Mouse (Mus musculus): ENCODE results near the gene Mms22l. TPM values are rescaled to one million over a fixed set of nuclear protein-coding genes. Genes with fewer than 3 reads are reported as not detected.
"Not testable (repeated sequence)": the region's sequence is repeated elsewhere in the genome, so short reads cannot be mapped to it uniquely, and the experiment has no call there.

The Mms22l gene
- 7.4 and 9.9 TPM in 2 replicates for polyA plus RNA-seq (2015; fragmentation: Nextera tagmentation; extraction: Ambion mirVana)

GRCm38 (mm10) chr4:24496116-24496952 lies at the start of gene Mms22l:
Mms22l (plus strand) TSS chr4:24496451.
- H3K36me3 ChIP-seq: 0 out of 2 replicates have a peak, but pooled peaks cover 2% of the 10 kb centered on the region
- H3K4me2 ChIP-seq: peak within 1 kb of the TSS; percentile 84
- H3K27me3 ChIP-seq: no peaks in the 10 kb centered on the region
- H3K9me3 ChIP-seq: 0 out of 2 replicates have a peak, but pooled peaks cover 2% of the 10 kb centered on the region
- H3K4me3 ChIP-seq: peak within 1 kb of the TSS; percentile 94
- H3K9ac ChIP-seq: peak within 1 kb of the TSS; percentile 92
- ATAC-seq (ENCODE audit: low FRiP score): peak; percentile 100
- H3K27ac ChIP-seq: peak within 1 kb of the TSS; percentile 95
- peaks cover 7% of the 10 kb centered on the region; the same call in 1 of the 2 replicates for H3K4me1 ChIP-seq (replicated peaks)
- WGBS: under 1% methylated on average over 82 of the region's 83 CpGs

DNA sequence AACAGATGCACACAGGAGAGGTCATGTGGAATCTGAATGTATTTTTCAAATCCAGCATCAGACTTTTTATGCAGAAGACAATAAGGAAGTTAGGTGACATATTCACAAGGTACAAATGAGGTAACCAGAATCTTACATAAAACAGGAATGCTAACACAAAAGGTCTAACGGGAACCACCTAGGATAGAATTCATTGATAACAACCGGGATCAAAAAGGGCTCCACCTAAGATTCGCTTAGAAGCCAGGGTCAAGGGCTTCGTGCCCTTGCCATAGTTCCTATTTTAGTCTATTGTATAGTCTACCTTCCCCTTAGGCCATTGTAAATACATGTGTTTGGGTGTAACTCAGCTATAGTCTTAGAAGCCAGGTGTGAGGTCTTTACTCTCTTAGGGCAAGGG lies 12.2 kb upstream of the Mms22l start:
- not testable (repeated sequence) for H3K4me2 ChIP-seq; H3K4me3 ChIP-seq; H3K4me1 ChIP-seq (replicated peaks); H3K36me3 ChIP-seq; H3K9me3 ChIP-seq; ATAC-seq (ENCODE audit: low FRiP score); H3K27me3 ChIP-seq; H3K9ac ChIP-seq; H3K27ac ChIP-seq
- WGBS: 94% methylated on average over 4 of the region's 4 CpGs

DNA sequence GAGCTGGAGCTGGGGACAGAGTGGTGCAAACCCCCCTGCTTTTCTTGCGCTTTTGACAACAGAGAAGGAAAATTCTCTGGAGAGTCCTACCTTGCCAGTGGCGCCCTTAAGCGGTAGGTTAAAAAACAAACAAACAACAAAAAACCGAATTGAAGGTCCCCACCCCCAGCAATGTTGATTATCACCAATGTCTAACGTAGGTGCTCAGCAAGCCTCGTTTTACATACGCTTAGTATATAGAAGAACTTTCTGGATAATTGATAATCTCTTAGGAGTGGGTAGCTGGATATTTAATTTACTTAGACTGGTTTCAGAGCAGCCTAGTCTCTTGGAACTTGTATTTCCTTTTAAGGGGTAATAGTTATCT lies 685 bp downstream of the Mms22l start:
- Histone ChIP-seq H3K4me3 (peak overlapping the region; percentile 94), H3K27ac (no peak overlapping the region), H3K4me2 (peak overlapping the region; percentile 84), H3K9ac (peak overlapping the region; percentile 92), H3K36me3 (0 out of 2 replicates have a peak, but pooled peaks cover 2% of the 10 kb centered on the region), H3K27me3 (no peaks in the 10 kb centered on the region), H3K4me1 (replicated peaks) (peaks cover 7% of the 10 kb centered on the region; the same call in 1 of the 2 replicates), H3K9me3 (no peaks in the 10 kb centered on the region)
- 1% methylated on average over 7 of the region's 7 CpGs for WGBS
- ATAC-seq (ENCODE audit: low FRiP score): no peak

DNA sequence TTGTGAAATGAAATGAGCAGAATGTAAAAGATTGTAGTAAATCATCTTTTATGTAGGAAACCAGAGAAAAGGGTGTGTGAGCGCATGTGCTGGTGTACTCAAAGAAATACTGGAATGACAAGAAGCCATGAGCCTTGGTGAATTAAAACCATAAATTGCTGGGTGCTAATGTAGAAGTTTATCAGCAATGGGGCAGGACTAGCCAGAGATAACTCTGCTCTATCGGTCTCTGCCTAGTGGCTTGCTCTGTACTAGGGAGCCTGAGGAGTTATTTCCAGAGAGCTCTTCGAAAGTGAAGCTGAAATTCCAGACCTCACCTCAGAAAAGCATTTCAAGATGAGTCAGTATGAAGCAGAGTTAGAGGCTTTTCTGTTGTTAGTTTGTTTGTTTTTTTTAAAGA lies 12.9 kb downstream of the Mms22l start:
- H3K36me3 ChIP-seq: peaks cover 3% of the 10 kb centered on the region
- no peak overlapping the region for H3K9ac ChIP-seq
- H3K4me3 ChIP-seq: no peak overlapping the region
- H3K4me1 ChIP-seq (replicated peaks): no peaks in the 10 kb centered on the region
- WGBS: 99% methylated on average over 3 of the region's 3 CpGs
- no peak for ATAC-seq (ENCODE audit: low FRiP score)
- no peak overlapping the region for H3K27ac ChIP-seq
- no peaks in the 10 kb centered on the region for H3K27me3 ChIP-seq
- no peaks in the 10 kb centered on the region for H3K9me3 ChIP-seq
- H3K4me2 ChIP-seq: no peak overlapping the region

GRCm38 (mm10) chr4:24536989-24537388 lies 40.7 kb downstream of the Mms22l start:
- Histone ChIP-seq H3K9ac (no peak overlapping the region), H3K4me3 (no peak overlapping the region), H3K4me1 (replicated peaks) (no peaks in the 10 kb centered on the region), H3K27me3 (no peaks in the 10 kb centered on the region), H3K27ac (no peak overlapping the region), H3K4me2 (no peak overlapping the region), H3K36me3 (no peaks in the 10 kb centered on the region), H3K9me3 (no peaks in the 10 kb centered on the region)
- 84% methylated on average over 4 of the region's 4 CpGs for WGBS
- no peak for ATAC-seq (ENCODE audit: low FRiP score)

- Histone ChIP-seq H3K27ac (no peak overlapping the region), H3K4me2 (no peak overlapping the region), H3K27me3 (no peaks in the 10 kb centered on the region), H3K9me3 (no peaks in the 10 kb centered on the region), H3K4me1 (replicated peaks) (peaks cover 8% of the 10 kb centered on the region; the same call in 1 of the 2 replicates), H3K36me3 (no peaks in the 10 kb centered on the region), H3K9ac (no peak overlapping the region), H3K4me3 (no peak overlapping the region)
- WGBS: 85% methylated on average over 3 of the region's 3 CpGs
- ATAC-seq (ENCODE audit: low FRiP score): no peak
Measured at GRCm38 (mm10) chr4:24543421-24543820, 47.2 kb downstream of the Mms22l start.

- peak overlapping the region; percentile 0; the same call in 1 of the 2 replicates for H3K27ac ChIP-seq
- H3K36me3 ChIP-seq: no peaks in the 10 kb centered on the region
- H3K9ac ChIP-seq: no peak overlapping the region
- ATAC-seq (ENCODE audit: low FRiP score): peak; percentile 95
- peaks cover 8% of the 10 kb centered on the region; the same call in 1 of the 2 replicates for H3K4me1 ChIP-seq (replicated peaks)
- H3K4me3 ChIP-seq: no peak overlapping the region
- H3K27me3 ChIP-seq: no peaks in the 10 kb centered on the region
- H3K9me3 ChIP-seq: no peaks in the 10 kb centered on the region
- peak overlapping the region; percentile 1; the same call in 1 of the 2 replicates for H3K4me2 ChIP-seq
- 33% methylated on average over 5 of the region's 5 CpGs for WGBS
Measured at GRCm38 (mm10) chr4:24544677-24545151, 48.5 kb downstream of the Mms22l start.

GRCm38 (mm10) chr4:24556116-24556820 lies 60.0 kb downstream of the Mms22l start:
- no peak overlapping the region for H3K9ac ChIP-seq
- H3K4me3 ChIP-seq: no peak overlapping the region
- no peak for ATAC-seq (ENCODE audit: low FRiP score)
- no peaks in the 10 kb centered on the region for H3K4me1 ChIP-seq (replicated peaks)
- H3K27me3 ChIP-seq: no peaks in the 10 kb centered on the region
- WGBS: 66% methylated on average over 6 of the region's 6 CpGs
- H3K36me3 ChIP-seq: no peaks in the 10 kb centered on the region
- H3K4me2 ChIP-seq: no peak overlapping the region
- H3K9me3 ChIP-seq: no peaks in the 10 kb centered on the region
- H3K27ac ChIP-seq: 0 out of 2 replicates have a peak overlapping the region, but pooled peaks have one; percentile 23

DNA sequence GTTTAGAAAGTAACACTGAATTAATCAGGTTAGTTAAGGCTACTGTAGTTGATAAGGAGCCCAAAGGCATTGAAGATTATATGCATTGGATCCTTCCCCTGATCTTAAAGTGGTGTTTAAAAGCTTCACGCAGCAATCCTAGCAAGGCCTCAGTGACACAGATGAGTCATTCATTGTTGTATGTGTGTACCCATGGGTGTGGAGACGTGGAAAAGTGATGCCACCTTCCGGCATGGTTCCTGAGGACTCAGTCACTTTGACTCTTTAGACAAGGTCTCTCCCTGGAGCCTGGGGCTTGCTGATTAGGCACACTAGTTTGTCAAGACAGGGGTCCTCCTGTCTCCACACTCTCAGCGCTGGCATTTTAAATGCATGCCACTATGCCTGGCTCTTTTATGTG lies 60.9 kb downstream of the Mms22l start:
- no peak overlapping the region for H3K9ac ChIP-seq
- ATAC-seq (ENCODE audit: low FRiP score): no peak
- H3K27ac ChIP-seq: no peak overlapping the region
- H3K4me1 ChIP-seq (replicated peaks): no peaks in the 10 kb centered on the region
- H3K36me3 ChIP-seq: no peaks in the 10 kb centered on the region
- no peak overlapping the region for H3K4me3 ChIP-seq
- 84% methylated on average over 4 of the region's 4 CpGs for WGBS
- no peak overlapping the region for H3K4me2 ChIP-seq
- no peaks in the 10 kb centered on the region for H3K27me3 ChIP-seq
- no peaks in the 10 kb centered on the region for H3K9me3 ChIP-seq

- no peak overlapping the region for H3K4me2 ChIP-seq
- H3K27ac ChIP-seq: no peak overlapping the region
- peaks cover 6% of the 10 kb centered on the region; the same call in 1 of the 2 replicates for H3K4me1 ChIP-seq (replicated peaks)
- H3K4me3 ChIP-seq: no peak overlapping the region
- no peaks in the 10 kb centered on the region for H3K27me3 ChIP-seq
- WGBS: 77% methylated on average over 6 of the region's 6 CpGs
- ATAC-seq (ENCODE audit: low FRiP score): no peak
- no peak overlapping the region for H3K9ac ChIP-seq
- no peaks in the 10 kb centered on the region for H3K36me3 ChIP-seq
- H3K9me3 ChIP-seq: no peaks in the 10 kb centered on the region
Measured at GRCm38 (mm10) chr4:24568026-24568425, 71.8 kb downstream of the Mms22l start.

DNA sequence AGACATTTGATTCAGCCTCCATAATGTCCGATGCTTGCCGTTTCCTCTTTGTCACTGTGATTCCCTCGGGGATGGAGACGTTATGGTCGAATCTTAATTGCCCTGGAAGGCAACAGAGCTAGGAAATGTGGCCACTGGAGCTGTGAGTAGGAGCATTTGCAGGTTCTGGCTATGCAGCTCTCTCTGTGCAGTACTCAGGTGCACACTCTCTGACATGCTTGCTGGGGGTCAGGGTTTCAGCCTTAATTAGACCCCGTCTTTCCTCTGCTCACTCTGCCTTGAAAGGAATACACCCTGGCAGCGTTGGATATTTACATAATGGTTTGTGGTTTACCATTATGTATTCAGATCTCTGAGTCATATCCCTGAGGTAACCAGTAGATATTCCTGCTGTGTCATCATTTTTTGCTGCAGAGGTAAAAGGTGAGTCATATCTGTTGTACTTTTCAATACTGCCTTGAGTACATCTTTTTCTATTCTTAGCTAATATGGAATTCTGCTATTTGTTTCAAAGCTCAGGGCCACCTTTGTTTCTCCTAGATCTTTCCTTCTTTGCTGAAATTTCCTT lies 72.8 kb downstream of the Mms22l start:
- Histone ChIP-seq H3K4me3 (no peak overlapping the region), H3K36me3 (no peaks in the 10 kb centered on the region), H3K9me3 (no peaks in the 10 kb centered on the region), H3K27ac (no peak overlapping the region), H3K4me2 (no peak overlapping the region), H3K4me1 (replicated peaks) (peaks cover 6% of the 10 kb centered on the region; the same call in 1 of the 2 replicates), H3K27me3 (no peaks in the 10 kb centered on the region), H3K9ac (no peak overlapping the region)
- no peak for ATAC-seq (ENCODE audit: low FRiP score)
- WGBS: 50% methylated on average over 7 of the region's 7 CpGs

GRCm38 (mm10) chr4:24574276-24574675 lies 78.0 kb downstream of the Mms22l start:
- Histone ChIP-seq H3K27me3 (no peaks in the 10 kb centered on the region), H3K9me3 (no peaks in the 10 kb centered on the region), H3K4me3 (no peak overlapping the region), H3K4me2 (no peak overlapping the region), H3K36me3 (no peaks in the 10 kb centered on the region), H3K27ac (no peak overlapping the region), H3K4me1 (replicated peaks) (no peaks in the 10 kb centered on the region), H3K9ac (no peak overlapping the region)
- ATAC-seq (ENCODE audit: low FRiP score): peak; percentile 79
- 17% methylated on average over 6 of the region's 6 CpGs for WGBS
